In genomic region chr2:25273010-25273409, GRCm38 (mm10) we compare ENCODE assay signal across 10 mouse cellular contexts. TPM values are rescaled to one million over a fixed set of nuclear protein-coding genes. Genes with fewer than 3 reads are reported as not detected.
DNase-seq lines count a peak whose midpoint lies in the region; ATAC-seq and TF ChIP-seq lines count a peak whose summit lies in the region.
"Had no signal": no experiment of that assay in that cellular context is flagged by ENCODE, and none has a peak within 500 bp of the region (broad histone marks: within the 10 kb centered on the region; RNA-seq: fewer than 3 reads in every experiment).

No protein-coding gene starts in this region.

- no peak for TF ChIP-seq POLR2A in liver, adult 2 months (IDR thresholded peaks at IDR 0.05; ENCODE audit: extremely low read depth, insufficient read depth, low read length)

- peaks cover 7% of the 10 kb centered on the region; the same call in 1 of the 2 replicates for H3K79me2 ChIP-seq in liver, adult 2 months (ENCODE audit: control insufficient read depth, insufficient read depth, low read length)

- H3K36me3 ChIP-seq in liver, adult 2 months (ENCODE audit: control insufficient read depth, insufficient read depth, low read length), result peaks cover 14% of the 10 kb centered on the region; the same call in 1 of the 2 replicates
- peaks cover 70% of the 10 kb centered on the region for H3K36me3 ChIP-seq in embryonic facial prominence, embryonic 14.5 days (ENCODE audit: control insufficient read depth, insufficient read depth, low read length)
- peaks cover 71% of the 10 kb centered on the region for H3K36me3 ChIP-seq in intestine, embryonic 14.5 days (ENCODE audit: control insufficient read depth, insufficient read depth, low read length)
- H3K36me3 ChIP-seq in neural tube, embryonic 12.5 days, result peaks cover 69% of the 10 kb centered on the region

- WGBS in liver, adult 2 months, result 35% methylated on average over 16 of the region's 16 CpGs
- 32% methylated on average over 16 of the region's 16 CpGs for WGBS in embryonic facial prominence, embryonic 14.5 days
- WGBS in intestine, embryonic 14.5 days, result 33% methylated on average over 16 of the region's 16 CpGs
- WGBS in neural tube, embryonic 12.5 days, result 41% methylated on average over 16 of the region's 16 CpGs

- no peaks in the 10 kb centered on the region for H3K9me3 ChIP-seq in embryonic facial prominence, embryonic 14.5 days (ENCODE audit: control insufficient read depth, low read length)
- no peaks in the 10 kb centered on the region for H3K9me3 ChIP-seq in intestine, embryonic 14.5 days (ENCODE audit: control insufficient read depth, low read length)
- H3K9me3 ChIP-seq in neural tube, embryonic 12.5 days, result no peaks in the 10 kb centered on the region

- DNase-seq in liver, adult 2 months (ENCODE audit: extremely low read depth, low read depth, low spot score), result no peak
- DNase-seq in liver, result no peak
- DNase-seq in embryonic facial prominence, embryonic 14.5 days (ENCODE audit: low spot score), result no peak
- no peak for DNase-seq in intestine, embryonic 14.5 days (ENCODE audit: low spot score)
- DNase-seq in yolk sac, embryonic 10.5 days (ENCODE audit: low spot score), result no peak
- DNase-seq in ovary, adult 18-20 months (ENCODE audit: low spot score), result no peak
- DNase-seq in B cell, adult 2 months, result no peak

- TF ChIP-seq CTCF in liver, adult 2 months (IDR thresholded peaks at IDR 0.05; ENCODE audit: low read depth, low read length), result no peak

- H3K27me3 ChIP-seq in liver, adult 2 months (ENCODE audit: control insufficient read depth, insufficient read depth, low read length), result no peaks in the 10 kb centered on the region
- no peaks in the 10 kb centered on the region for H3K27me3 ChIP-seq in embryonic facial prominence, embryonic 14.5 days (replicated peaks; ENCODE audit: control insufficient read depth, insufficient read depth, low read length)
- H3K27me3 ChIP-seq in intestine, embryonic 14.5 days (replicated peaks; ENCODE audit: control insufficient read depth, insufficient read depth, low read length), result no peaks in the 10 kb centered on the region
- H3K27me3 ChIP-seq in neural tube, embryonic 12.5 days (replicated peaks), result no peaks in the 10 kb centered on the region

- H3K9ac ChIP-seq in liver, adult 2 months (ENCODE audit: low read depth, low read length), result peak overlapping the region; percentile 75
- peak overlapping the region; percentile 84 for H3K9ac ChIP-seq in embryonic facial prominence, embryonic 14.5 days (ENCODE audit: low read depth, low read length)
- peak overlapping the region; percentile 83 for H3K9ac ChIP-seq in intestine, embryonic 14.5 days (ENCODE audit: low read length)
- H3K9ac ChIP-seq in neural tube, embryonic 12.5 days, result peak overlapping the region; percentile 90

- H3K4me3 ChIP-seq in liver, adult 2 months (ENCODE audit: insufficient read depth, low read depth, low read length), result peak overlapping the region; percentile 83
- H3K4me3 ChIP-seq in embryonic facial prominence, embryonic 14.5 days (ENCODE audit: low read depth, low read length), result peak overlapping the region; percentile 84
- peak overlapping the region; percentile 91 for H3K4me3 ChIP-seq in intestine, embryonic 14.5 days (ENCODE audit: low read depth, low read length)
- H3K4me3 ChIP-seq in neural tube, embryonic 12.5 days, result peak overlapping the region; percentile 88

- peak overlapping the region; percentile 83 for H3K4me2 ChIP-seq in embryonic facial prominence, embryonic 14.5 days (ENCODE audit: low read depth, low read length)
- H3K4me2 ChIP-seq in intestine, embryonic 14.5 days (ENCODE audit: low read length), result peak overlapping the region; percentile 98
- peak overlapping the region; percentile 66 for H3K4me2 ChIP-seq in neural tube, embryonic 12.5 days (replicated peaks)

- peaks cover 12% of the 10 kb centered on the region for H3K4me1 ChIP-seq in liver, adult 2 months (ENCODE audit: control insufficient read depth, insufficient read depth, low read length)
- peaks cover 17% of the 10 kb centered on the region for H3K4me1 ChIP-seq in embryonic facial prominence, embryonic 14.5 days (ENCODE audit: control insufficient read depth, insufficient read depth, low read length)
- peaks cover 24% of the 10 kb centered on the region for H3K4me1 ChIP-seq in intestine, embryonic 14.5 days (replicated peaks; ENCODE audit: control insufficient read depth, insufficient read depth, low read length)
- H3K4me1 ChIP-seq in neural tube, embryonic 12.5 days, result peaks cover 23% of the 10 kb centered on the region

- H3K27ac ChIP-seq in liver, adult 2 months (replicated peaks; ENCODE audit: insufficient read depth, low read depth, low read length), result no peak overlapping the region
- H3K27ac ChIP-seq in embryonic facial prominence, embryonic 14.5 days (replicated peaks; ENCODE audit: low read depth, low read length), result peak overlapping the region; percentile 65; the same call in 1 of the 2 replicates
- peak overlapping the region; percentile 20; the same call in 1 of the 2 replicates for H3K27ac ChIP-seq in intestine, embryonic 14.5 days (ENCODE audit: low read depth)
- no peak overlapping the region for H3K27ac ChIP-seq in neural tube, embryonic 12.5 days

- ATAC-seq in embryonic facial prominence, embryonic 14.5 days (ENCODE audit: low read depth), result no peak
- ATAC-seq in intestine, embryonic 14.5 days (replicated peaks; ENCODE audit: low FRiP score, low TSS enrichment, low read depth), result no peak
- no peak for ATAC-seq in neural tube, embryonic 12.5 days (ENCODE audit: low FRiP score, low read depth)

RNA-seq across cellular contexts. Expression of gene Anapc2, which starts 0.7 kb away (rescaled TPM):
- total RNA-seq in liver, adult 2 months (2014; rRNA removed), result 24.0 and 24.6 TPM in 2 replicates
- polyA plus RNA-seq in liver, adult 2 months (2012; rRNA removed), result 45.8 and 52.1 TPM in 2 replicates
- polyA plus RNA-seq in embryonic facial prominence, embryonic 14.5 days (2014; fragmentation: Nextera tagmentation; extraction: Ambion mirVana), result 104 and 113 TPM in 2 replicates
- polyA plus RNA-seq in intestine, embryonic 14.5 days (2014; fragmentation: Nextera tagmentation; extraction: Ambion mirVana), result 100 and 110 TPM in 2 replicates
- 142 and 144 TPM in 2 replicates for polyA plus RNA-seq in neural tube, embryonic 12.5 days (2016; fragmentation: Nextera tagmentation; extraction: Ambion mirVana)

RNA-seq across cellular contexts. Expression of gene Ssna1, which starts 0.8 kb away (rescaled TPM):
- 12.7 and 17.6 TPM in 2 replicates for total RNA-seq in liver, adult 2 months (2014; rRNA removed)
- polyA plus RNA-seq in liver, adult 2 months (2012; rRNA removed), result 23.0 and 25.5 TPM in 2 replicates
- polyA plus RNA-seq in embryonic facial prominence, embryonic 14.5 days (2014; fragmentation: Nextera tagmentation; extraction: Ambion mirVana), result 227 and 240 TPM in 2 replicates
- 229 and 240 TPM in 2 replicates for polyA plus RNA-seq in intestine, embryonic 14.5 days (2014; fragmentation: Nextera tagmentation; extraction: Ambion mirVana)
- polyA plus RNA-seq in neural tube, embryonic 12.5 days (2016; fragmentation: Nextera tagmentation; extraction: Ambion mirVana), result 201 and 204 TPM in 2 replicates

RNA-seq across cellular contexts. Expression of gene Tprn, which starts 10.6 kb away (rescaled TPM):
- 0.55 and 2.6 TPM in 2 replicates for total RNA-seq in liver, adult 2 months (2014; rRNA removed)
- 4.2 and 4.3 TPM in 2 replicates for polyA plus RNA-seq in liver, adult 2 months (2012; rRNA removed)
- 4.6 and 5.1 TPM in 2 replicates for polyA plus RNA-seq in embryonic facial prominence, embryonic 14.5 days (2014; fragmentation: Nextera tagmentation; extraction: Ambion mirVana)
- polyA plus RNA-seq in intestine, embryonic 14.5 days (2014; fragmentation: Nextera tagmentation; extraction: Ambion mirVana), result 6.5 and 7.8 TPM in 2 replicates
- polyA plus RNA-seq in neural tube, embryonic 12.5 days (2016; fragmentation: Nextera tagmentation; extraction: Ambion mirVana), result 14.4 and 15.2 TPM in 2 replicates

RNA-seq across cellular contexts. Expression of gene Tmem210, which starts 14.9 kb away (rescaled TPM):
- total RNA-seq in liver, adult 2 months (2014; rRNA removed), result not detected in 2 replicates
- polyA plus RNA-seq in liver, adult 2 months (2012; rRNA removed), result not detected in 2 replicates
- polyA plus RNA-seq in embryonic facial prominence, embryonic 14.5 days (2014; fragmentation: Nextera tagmentation; extraction: Ambion mirVana), result not detected in 2 replicates
- not detected in 2 replicates for polyA plus RNA-seq in intestine, embryonic 14.5 days (2014; fragmentation: Nextera tagmentation; extraction: Ambion mirVana)
- polyA plus RNA-seq in neural tube, embryonic 12.5 days (2016; fragmentation: Nextera tagmentation; extraction: Ambion mirVana), result not detected in 2 replicates
- total RNA-seq: adrenal gland, adult 18-20 months had no signal
- polyA plus RNA-seq: large intestine, adult 2 months had no signal

RNA-seq across cellular contexts. Expression of gene Lrrc26, which starts 16.7 kb away (rescaled TPM):
- not detected in 2 replicates for total RNA-seq in liver, adult 2 months (2014; rRNA removed)
- 0.07 and 0.10 TPM in 2 replicates for polyA plus RNA-seq in liver, adult 2 months (2012; rRNA removed)
- polyA plus RNA-seq in embryonic facial prominence, embryonic 14.5 days (2014; fragmentation: Nextera tagmentation; extraction: Ambion mirVana), result 2.3 and 5.1 TPM in 2 replicates
- not detected in 2 replicates for polyA plus RNA-seq in intestine, embryonic 14.5 days (2014; fragmentation: Nextera tagmentation; extraction: Ambion mirVana)
- not detected in 2 replicates for polyA plus RNA-seq in neural tube, embryonic 12.5 days (2016; fragmentation: Nextera tagmentation; extraction: Ambion mirVana)
- total RNA-seq: adrenal gland, adult 18-20 months had no signal

Comparison
In these comparisons a context has a peak if more than half of its experiments do, and no peak if none do; other contexts are left out.
1. H3K27ac ChIP-seq: peak in embryonic facial prominence, embryonic 14.5 days (single experiment) and intestine, embryonic 14.5 days (single experiment); none in liver, adult 2 months (single experiment) and neural tube, embryonic 12.5 days (single experiment).
2. Peak in every context shown above with its lines, with median percentiles within 50 percentile points of each other: H3K4me3 ChIP-seq, H3K9ac ChIP-seq and H3K4me2 ChIP-seq.